Mouse (Mus musculus) liver, postnatal 0 days (tissue): ENCODE data around the gene Gjd3.
A peak's percentile ranks its signal among the peaks of the same experiment; 100 is the strongest.

ENCODE experiments used
- CTCF ChIP-seq: sonication (generic); IDR thresholded peaks from 2 replicates; pipeline ENCODE4 v1.5.1; 2016; ENCODE audit warnings: antibody characterized with exemption, low read depth
- EP300 ChIP-seq: IDR thresholded peaks from 2 replicates; pipeline ENCODE4 v1.6.1; 2016; ENCODE audit warnings: antibody characterized with exemption, low read depth, mild to moderate bottlenecking

GRCm38 (mm10) chr11:98963191-98964021, 19.4 kb downstream of the Gjd3 start:
- TF ChIP-seq CTCF (no peak), EP300 (0 out of 2 replicates have a peak, but pooled peaks have one; percentile 35)
